Mouse (Mus musculus) hindbrain, embryonic 16.5 days (tissue): ENCODE measurements around the gene Tom1l2. TPM values are rescaled to one million over a fixed set of nuclear protein-coding genes. Genes with fewer than 3 reads are reported as not detected.

ENCODE experiments used
- ATAC-seq: fragments of 200-750 bp; cut with Nextera tagmentation; 2 replicates; pipeline ENCODE4 v1.8.0; 2017; ENCODE audit warnings: moderate TSS enrichment, moderate library complexity
- H3K27ac ChIP-seq: fragments of 300-500 bp; sonication (generic); 2 replicates; pipeline ENCODE4 v1.5.1; 2014; ENCODE audit warnings: low read depth, mild to moderate bottlenecking, control low read depth, low read length, moderate library complexity
- H3K27me3 ChIP-seq: fragments of 300-500 bp; sonication (generic); replicated peaks from 2 replicates; pipeline ENCODE4 v1.6.1; 2014; ENCODE audit warnings: low read length; ENCODE audit not compliant: control insufficient read depth, insufficient read depth
- H3K36me3 ChIP-seq: fragments of 300-500 bp; sonication (generic); 2 replicates; pipeline ENCODE4 v1.6.1; 2014; ENCODE audit warnings: mild to moderate bottlenecking, low read length, moderate library complexity, mixed read lengths; ENCODE audit not compliant: control insufficient read depth, insufficient read depth
- H3K4me1 ChIP-seq: fragments of 300-500 bp; sonication (generic); 2 replicates; pipeline ENCODE4 v1.6.1; 2014; ENCODE audit warnings: low read depth, low read length; ENCODE audit not compliant: control insufficient read depth, insufficient read depth
- H3K4me2 ChIP-seq: fragments of 300-500 bp; sonication (generic); 2 replicates; pipeline ENCODE4 v1.6.1; 2014; ENCODE audit warnings: mild to moderate bottlenecking, low read length, control low read depth, moderate library complexity
- H3K4me3 ChIP-seq: fragments of 300-500 bp; sonication (generic); 2 replicates; pipeline ENCODE4 v1.5.1; 2014; ENCODE audit warnings: mild to moderate bottlenecking, low read length, control low read depth, moderate library complexity
- H3K9ac ChIP-seq: fragments of 300-500 bp; sonication (generic); 2 replicates; pipeline ENCODE4 v1.6.1; 2014; ENCODE audit warnings: low read depth, mild to moderate bottlenecking, control low read depth, low read length, moderate library complexity
- H3K9me3 ChIP-seq: fragments of 300-500 bp; sonication (generic); 2 replicates; pipeline ENCODE4 v1.6.1; 2014; ENCODE audit warnings: mild to moderate bottlenecking, low read length, moderate library complexity; ENCODE audit not compliant: control insufficient read depth
- WGBS: fragments of 180-500 bp; shearing (Covaris S2); extraction: QIAGEN DNeasy Blood & Tissue Kit; methylation state at CpG from one replicate; pipeline ENCODE4 v1.1.7; 2014; 5-methylcytosine and 5-hydroxymethylcytosine counted together
- polyA plus RNA-seq: library from polyadenylated mRNA; unstranded; fragments of >200 nt; fragmentation: Nextera tagmentation; extraction: Ambion mirVana; gene quantifications from 2 replicates; pipeline ENCODE4 v1.2.1, GENCODE M21; 2015

The Tom1l2 gene
- polyA plus RNA-seq, 1 experiment from 2014 or later, result 69.2 TPM

GRCm38 (mm10) chr11:60254308-60254707 lies 98.4 kb downstream of the Tom1l2 start:
- H3K4me3 ChIP-seq, result no peak overlapping the region
- no peaks in the 10 kb centered on the region for H3K9me3 ChIP-seq
- H3K4me1 ChIP-seq, result peaks cover 17% of the 10 kb centered on the region
- H3K27me3 ChIP-seq, result no peaks in the 10 kb centered on the region
- H3K36me3 ChIP-seq, result peaks cover 17% of the 10 kb centered on the region
- 70% methylated on average over 5 of the region's 5 CpGs for WGBS
- no peak overlapping the region for H3K4me2 ChIP-seq
- no peak overlapping the region for H3K27ac ChIP-seq
- H3K9ac ChIP-seq, result no peak overlapping the region
- no peak for ATAC-seq

- no peak overlapping the region for H3K9ac ChIP-seq
- H3K4me3 ChIP-seq, result no peak overlapping the region
- no peak for ATAC-seq
- peaks cover 17% of the 10 kb centered on the region for H3K36me3 ChIP-seq
- H3K9me3 ChIP-seq, result no peaks in the 10 kb centered on the region
- no peak overlapping the region for H3K27ac ChIP-seq
- 94% methylated on average over 2 of the region's 2 CpGs for WGBS
- peaks cover 23% of the 10 kb centered on the region for H3K4me1 ChIP-seq
- H3K27me3 ChIP-seq, result no peaks in the 10 kb centered on the region
- no peak overlapping the region for H3K4me2 ChIP-seq
These were observed 99.2 kb downstream of the Tom1l2 start for GRCm38 (mm10) chr11:60253546-60253945.

GRCm38 (mm10) chr11:60250971-60251643 lies 101.6 kb downstream of the Tom1l2 start:
- 63% methylated on average over 6 of the region's 6 CpGs for WGBS
- H3K4me3 ChIP-seq, result no peak overlapping the region
- ATAC-seq, result no peak
- peaks cover 10% of the 10 kb centered on the region; the same call in 1 of the 2 replicates for H3K36me3 ChIP-seq
- peaks cover 18% of the 10 kb centered on the region for H3K4me1 ChIP-seq
- H3K9ac ChIP-seq, result no peak overlapping the region
- no peaks in the 10 kb centered on the region for H3K27me3 ChIP-seq
- no peaks in the 10 kb centered on the region for H3K9me3 ChIP-seq
- H3K4me2 ChIP-seq, result no peak overlapping the region
- no peak overlapping the region for H3K27ac ChIP-seq

GRCm38 (mm10) chr11:60249885-60250284 lies 102.8 kb downstream of the Tom1l2 start:
- Histone ChIP-seq H3K4me2 (no peak overlapping the region), H3K4me3 (no peak overlapping the region), H3K27me3 (no peaks in the 10 kb centered on the region), H3K27ac (no peak overlapping the region), H3K9me3 (no peaks in the 10 kb centered on the region), H3K4me1 (peaks cover 8% of the 10 kb centered on the region), H3K36me3 (peaks cover 13% of the 10 kb centered on the region; the same call in 1 of the 2 replicates), H3K9ac (no peak overlapping the region)
- ATAC-seq, result no peak
- 90% methylated on average over 2 of the region's 2 CpGs for WGBS

GRCm38 (mm10) chr11:60248596-60249404 lies 103.9 kb downstream of the Tom1l2 start:
- H3K27ac ChIP-seq, result peak overlapping the region; percentile 57
- ATAC-seq, result peak; percentile 54; the same call in 1 of the 2 replicates
- H3K4me2 ChIP-seq, result no peak overlapping the region
- 39% methylated on average over 13 of the region's 13 CpGs for WGBS
- no peaks in the 10 kb centered on the region for H3K9me3 ChIP-seq
- H3K9ac ChIP-seq, result no peak overlapping the region
- H3K27me3 ChIP-seq, result no peaks in the 10 kb centered on the region
- peaks cover 18% of the 10 kb centered on the region; the same call in 1 of the 2 replicates for H3K36me3 ChIP-seq
- peaks cover 8% of the 10 kb centered on the region for H3K4me1 ChIP-seq
- no peak overlapping the region for H3K4me3 ChIP-seq

GRCm38 (mm10) chr11:60247753-60248550 lies 104.8 kb downstream of the Tom1l2 start:
- 58% methylated on average over 4 of the region's 5 CpGs for WGBS
- peaks cover 18% of the 10 kb centered on the region; the same call in 1 of the 2 replicates for H3K36me3 ChIP-seq
- no peaks in the 10 kb centered on the region for H3K27me3 ChIP-seq
- ATAC-seq, result no peak
- H3K4me1 ChIP-seq, result peaks cover 8% of the 10 kb centered on the region
- H3K4me2 ChIP-seq, result no peak overlapping the region
- H3K27ac ChIP-seq, result no peak overlapping the region
- no peaks in the 10 kb centered on the region for H3K9me3 ChIP-seq
- H3K4me3 ChIP-seq, result no peak overlapping the region
- no peak overlapping the region for H3K9ac ChIP-seq

GRCm38 (mm10) chr11:60246077-60246476 lies 106.6 kb downstream of the Tom1l2 start:
- Histone ChIP-seq H3K4me1 (peaks cover 8% of the 10 kb centered on the region), H3K36me3 (peaks cover 17% of the 10 kb centered on the region; the same call in 1 of the 2 replicates), H3K4me3 (no peak overlapping the region), H3K4me2 (no peak overlapping the region), H3K27me3 (no peaks in the 10 kb centered on the region), H3K27ac (no peak overlapping the region), H3K9me3 (no peaks in the 10 kb centered on the region), H3K9ac (no peak overlapping the region)
- ATAC-seq, result no peak

- H3K4me3 ChIP-seq, result no peak overlapping the region
- no peak for ATAC-seq
- no peak overlapping the region for H3K9ac ChIP-seq
- peaks cover 8% of the 10 kb centered on the region for H3K4me1 ChIP-seq
- 69% methylated on average over 11 of the region's 11 CpGs for WGBS
- no peaks in the 10 kb centered on the region for H3K9me3 ChIP-seq
- no peak overlapping the region for H3K27ac ChIP-seq
- H3K27me3 ChIP-seq, result no peaks in the 10 kb centered on the region
- H3K4me2 ChIP-seq, result no peak overlapping the region
- H3K36me3 ChIP-seq, result peaks cover 14% of the 10 kb centered on the region
These were observed 108.1 kb downstream of the Tom1l2 start for GRCm38 (mm10) chr11:60244503-60245143.
